Mouse (Mus musculus): ENCODE results near the gene Hdac8. TPM values are rescaled to one million over a fixed set of nuclear protein-coding genes. Genes with fewer than 3 reads are reported as not detected.

The Hdac8 gene
- total RNA-seq, 2 experiments from 2014 or later: 10.8 to 11.0 TPM

Small RNA genes lying within 50 kb of the gene (microRNA-seq; reads per million reads assigned to microRNA genes)
- not detected for gene Gm26318

Other genes starting within 250 kb of the Hdac8 start
- gene Phka1, start 138.9 kb upstream of the Hdac8 start, total RNA-seq (2021): 10 to 100 TPM; 15.5 to 17.0 TPM
- not detected for gene Gm3880, start 181.6 kb upstream of the Hdac8 start, total RNA-seq (2021)
- not detected for gene Gm9112, start 202.3 kb upstream of the Hdac8 start, total RNA-seq (2021)
- gene Dmrtc1b, start 202.5 kb upstream of the Hdac8 start, total RNA-seq (2021): not detected

All from adrenal gland, postnatal 4 days (tissue).